Mouse (Mus musculus) lung, adult 2 months (tissue): ENCODE data around the gene Ints5. TPM values are rescaled to one million over a fixed set of nuclear protein-coding genes. Genes with fewer than 3 reads are reported as not detected.

ENCODE experiments used
- DNase-seq: peaks from one replicate; pipeline ENCODE4 v3.0.0; 2022
- H3K4me1 ChIP-seq: fragments of 200-500 bp; 2 replicates; pipeline ENCODE4 v1.6.1; 2011; ENCODE audit warnings: low read length; ENCODE audit not compliant: control insufficient read depth, insufficient read depth
- H3K4me3 ChIP-seq: fragments of 200-500 bp; replicated peaks from 2 replicates; pipeline ENCODE3; 2011; ENCODE audit warnings: low read depth, mild to moderate bottlenecking, control low read depth, low read length; ENCODE audit errors: extremely low read depth
- CTCF ChIP-seq: fragments of 200-500 bp; IDR thresholded peaks from 2 replicates; pipeline ENCODE4 v1.5.1; 2011; ENCODE audit warnings: mild to moderate bottlenecking, low read length, control low read depth; ENCODE audit not compliant: insufficient read depth
- POLR2A ChIP-seq: fragments of 200-500 bp; IDR thresholded peaks from 2 replicates; pipeline ENCODE4 v1.6.1; 2011; ENCODE audit warnings: low read depth, mild to moderate bottlenecking, control low read depth, low read length, borderline replicate concordance; ENCODE audit errors: extremely low read depth
- WGBS: fragments of 180-500 bp; shearing (Covaris S2); methylation state at CpG from one replicate; pipeline ENCODE4 v1.1.7; 2018; 5-methylcytosine and 5-hydroxymethylcytosine counted together
- polyA plus RNA-seq: library from polyadenylated mRNA; depleted of rRNA; stranded (reverse); fragments of >200 nt; gene quantifications from 2 replicates; pipeline ENCODE4 v1.2.3, GENCODE M21; 2012

Ints5 gene
- polyA plus RNA-seq, 1 experiment, result 22.2 TPM

DNA sequence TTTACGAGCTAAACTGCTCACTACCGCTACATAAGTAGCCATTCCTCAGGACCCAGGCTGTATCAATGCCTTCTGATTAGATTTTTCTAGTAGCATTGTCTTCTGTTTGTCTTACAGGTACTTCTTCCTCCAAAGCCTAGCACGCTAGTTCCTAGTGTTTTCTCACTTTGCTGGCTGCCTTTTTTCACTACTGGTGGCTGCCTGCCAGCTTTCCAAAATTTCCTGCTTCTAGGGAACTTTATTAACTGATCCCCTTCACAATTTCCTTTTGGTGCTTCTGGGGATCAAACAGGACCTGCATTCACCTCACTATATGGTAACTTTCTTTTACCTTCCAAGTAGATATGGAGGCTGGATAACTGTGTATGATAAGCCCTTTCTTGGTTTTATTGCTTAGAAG, 6.3 kb downstream of the Ints5 start:
- peaks cover 9% of the 10 kb centered on the region; the same call in 1 of the 2 replicates for H3K4me1 ChIP-seq
- no peak overlapping the region for H3K4me3 ChIP-seq
- WGBS, result 27% methylated on average over 3 of the region's 3 CpGs
- no peak for DNase-seq
- TF ChIP-seq POLR2A (no peak), CTCF (no peak)

DNA sequence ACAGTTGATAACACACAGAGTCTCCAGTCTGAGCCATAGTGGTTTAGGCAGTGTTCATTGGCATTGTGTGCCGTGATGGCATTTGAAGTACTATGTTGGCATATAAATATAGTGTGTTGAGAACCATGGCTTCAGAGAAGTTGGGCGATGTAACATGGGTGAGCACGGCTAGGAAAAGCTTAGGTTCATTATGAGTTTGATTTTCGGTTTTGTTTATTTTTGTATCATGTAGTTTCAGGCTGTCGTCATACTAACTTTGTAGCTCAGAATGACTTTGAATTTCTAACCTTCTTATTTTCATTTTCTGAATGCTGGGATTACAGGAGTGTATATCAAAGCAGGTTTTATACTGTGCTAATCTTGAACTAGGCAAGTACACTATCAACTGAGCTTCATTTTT, 10.6 kb downstream of the Ints5 start:
- WGBS, result 89% methylated on average over 5 of the region's 5 CpGs
- no peak for DNase-seq
- TF ChIP-seq CTCF, result no peak
- no peak for TF ChIP-seq POLR2A
- Histone ChIP-seq H3K4me1 (peaks cover 5% of the 10 kb centered on the region; the same call in 1 of the 2 replicates), H3K4me3 (no peak overlapping the region)

DNA sequence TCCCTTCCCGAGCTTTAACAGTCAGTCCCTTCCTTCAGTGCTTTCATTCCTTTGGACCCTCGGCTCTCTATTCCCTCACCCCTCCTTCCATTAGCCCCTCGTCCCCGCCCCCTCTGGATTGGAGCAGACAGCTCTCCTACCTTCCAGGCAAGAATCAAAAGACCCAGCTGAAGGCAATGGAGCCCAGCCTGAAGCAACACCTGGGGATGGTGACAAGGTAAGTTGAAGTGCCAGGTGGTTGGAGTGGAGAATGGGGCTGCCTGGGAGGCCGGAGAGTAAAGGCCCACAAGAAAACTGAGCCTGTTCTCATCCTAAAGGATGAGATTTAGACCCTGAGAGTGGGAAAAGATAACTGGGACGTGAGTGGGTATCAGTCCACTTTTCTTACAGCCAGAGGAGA, 15.7 kb downstream of the Ints5 start:
- no peak for TF ChIP-seq CTCF
- TF ChIP-seq POLR2A, result no peak
- Histone ChIP-seq H3K4me1 (no peaks in the 10 kb centered on the region), H3K4me3 (no peak overlapping the region)
- DNase-seq, result no peak
- 91% methylated on average over 6 of the region's 6 CpGs for WGBS

DNA sequence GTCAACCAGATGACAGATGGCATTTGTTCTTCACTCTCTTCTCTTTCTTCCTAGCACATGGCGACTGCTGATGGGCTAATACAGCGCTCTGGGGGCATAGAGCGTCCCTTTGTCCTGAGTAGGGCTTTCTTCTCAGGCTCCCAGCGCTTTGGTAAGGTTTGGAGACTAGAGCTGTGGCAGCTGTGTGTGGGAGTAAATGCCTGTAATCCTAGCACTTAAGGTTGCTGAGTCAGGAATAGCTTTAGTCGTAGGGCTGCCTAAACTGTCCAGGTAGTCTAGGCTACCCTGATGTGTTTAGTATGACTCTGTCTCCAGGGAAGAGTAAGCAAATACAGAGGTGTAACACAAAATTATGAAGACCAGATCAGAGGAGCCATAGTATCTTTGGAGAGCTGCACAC, 19.0 kb downstream of the Ints5 start:
- TF ChIP-seq POLR2A, result no peak
- TF ChIP-seq CTCF, result no peak
- no peaks in the 10 kb centered on the region for H3K4me1 ChIP-seq
- DNase-seq, result no peak
- H3K4me3 ChIP-seq, result no peak overlapping the region
- whole genome bisulfite sequencing, result 97% methylated on average over 5 of the region's 5 CpGs

DNA sequence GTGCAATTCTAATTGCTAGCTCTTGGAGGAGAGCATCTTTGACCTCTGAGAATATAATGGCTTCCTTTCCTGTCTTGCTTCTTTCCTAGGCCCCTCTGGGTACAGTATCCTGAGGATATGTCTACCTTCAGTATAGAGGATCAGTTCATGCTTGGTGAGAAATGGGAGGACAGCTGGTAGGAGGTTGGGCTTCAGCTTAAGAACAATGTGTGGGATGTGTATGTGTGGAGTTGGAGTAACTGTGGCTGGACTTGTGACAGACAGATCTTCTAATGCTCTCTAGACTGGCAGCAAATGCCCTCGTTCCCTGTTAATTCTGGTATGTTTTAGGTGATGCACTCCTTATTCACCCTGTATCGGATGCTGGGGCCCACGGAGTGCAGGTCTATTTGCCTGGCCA, 21.4 kb downstream of the Ints5 start:
- DNase-seq, result no peak
- no peaks in the 10 kb centered on the region for H3K4me1 ChIP-seq
- TF ChIP-seq POLR2A (no peak), CTCF (no peak)
- WGBS, result 96% methylated on average over 3 of the region's 3 CpGs
- H3K4me3 ChIP-seq, result no peak overlapping the region

DNA sequence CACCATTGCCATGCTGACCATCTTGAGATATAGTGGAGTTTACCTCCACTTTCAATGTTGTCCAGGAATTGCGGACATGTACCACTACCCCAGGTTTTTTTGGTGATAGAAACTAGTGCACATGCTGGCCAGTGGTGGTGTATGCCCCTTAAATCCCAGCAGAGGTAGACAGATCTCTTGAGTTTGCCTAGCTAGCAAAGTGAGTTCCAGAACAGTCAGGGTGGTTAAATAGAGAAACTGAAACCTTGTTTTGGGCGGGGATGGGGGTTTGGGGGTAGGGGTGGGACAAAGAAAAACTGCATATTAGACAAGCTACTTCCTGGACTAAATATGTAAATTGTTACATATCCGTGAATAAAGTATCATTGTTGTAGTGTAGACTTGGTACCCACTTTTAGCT, 26.2 kb downstream of the Ints5 start:
- TF ChIP-seq POLR2A, result no peak
- TF ChIP-seq CTCF, result no peak
- H3K4me3 ChIP-seq, result no peak overlapping the region

DNA sequence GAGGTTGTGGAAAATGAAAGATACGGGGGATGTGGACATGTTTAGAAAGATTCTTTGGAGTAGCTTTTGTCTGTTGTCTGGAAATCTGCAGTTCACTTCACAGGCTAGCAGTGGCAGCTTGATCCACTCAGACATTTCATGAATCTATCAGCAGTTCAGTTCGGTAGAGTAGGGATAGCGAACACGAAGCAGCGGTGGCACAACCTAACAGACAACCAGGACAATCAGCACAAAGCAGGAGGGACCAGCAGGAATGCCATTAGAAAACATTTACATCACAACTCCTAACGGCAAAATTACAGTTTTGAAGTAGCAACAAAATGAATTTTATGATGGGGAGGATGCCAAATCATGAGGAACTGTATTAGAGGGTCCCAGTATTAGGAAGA, 26.9 kb downstream of the Ints5 start:
- TF ChIP-seq CTCF (no peak), POLR2A (no peak)
- no peak for DNase-seq
- H3K4me1 ChIP-seq, result peaks cover 5% of the 10 kb centered on the region
- H3K4me3 ChIP-seq, result no peak overlapping the region
- 68% methylated on average over 6 of the region's 6 CpGs for WGBS

More for the DNA sequence above, 26.2 kb downstream of the Ints5 start:
- WGBS, result 85% methylated on average over 3 of the region's 3 CpGs
- peaks cover 5% of the 10 kb centered on the region for H3K4me1 ChIP-seq
- DNase-seq, result no peak

DNA sequence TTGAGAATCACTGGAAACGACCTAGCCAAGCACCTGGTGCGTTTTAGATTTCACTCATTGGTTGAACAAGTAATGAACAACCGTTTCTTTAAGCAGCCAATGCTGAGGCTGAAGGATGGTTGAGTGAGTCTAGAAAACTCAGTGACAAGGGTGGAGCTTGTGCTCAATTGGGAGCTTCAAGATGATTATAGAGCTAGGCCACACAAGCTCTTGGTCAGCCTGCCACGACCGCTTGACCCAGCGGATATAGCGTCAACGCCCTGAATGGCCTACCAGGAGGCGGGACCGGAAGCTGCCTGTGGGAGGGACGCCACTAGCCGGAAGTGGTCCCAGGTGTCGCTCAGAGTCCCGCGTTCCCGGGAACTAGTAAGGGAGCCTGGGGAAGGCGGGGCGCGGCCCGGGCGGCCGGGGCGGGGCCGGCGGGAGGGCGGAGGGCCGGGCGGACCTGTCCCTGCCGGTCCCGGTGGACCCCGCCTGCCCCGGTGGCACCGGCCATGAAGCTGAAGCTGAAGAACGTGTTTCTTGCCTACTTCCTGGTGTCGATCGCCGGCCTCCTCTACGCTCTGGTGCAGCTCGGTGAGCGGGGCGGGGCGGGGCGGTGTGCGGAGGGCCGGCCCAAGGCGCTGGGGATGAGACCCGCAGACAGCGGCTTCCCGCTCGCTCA, 27.4 kb downstream of the Ints5 start, which contains the start of gene B3gat3:
TSS of gene B3gat3 (plus strand) at position 302 of the 664 bp plus-strand sequence.
- DNase-seq, result peak; percentile 97
- H3K4me3 ChIP-seq, result peak within 1 kb of the TSS; percentile 79
- H3K4me1 ChIP-seq, result peaks cover 5% of the 10 kb centered on the region
- 2% methylated on average over 50 of the region's 50 CpGs for WGBS
- peak; percentile 96 for TF ChIP-seq POLR2A
- no peak for TF ChIP-seq CTCF

DNA sequence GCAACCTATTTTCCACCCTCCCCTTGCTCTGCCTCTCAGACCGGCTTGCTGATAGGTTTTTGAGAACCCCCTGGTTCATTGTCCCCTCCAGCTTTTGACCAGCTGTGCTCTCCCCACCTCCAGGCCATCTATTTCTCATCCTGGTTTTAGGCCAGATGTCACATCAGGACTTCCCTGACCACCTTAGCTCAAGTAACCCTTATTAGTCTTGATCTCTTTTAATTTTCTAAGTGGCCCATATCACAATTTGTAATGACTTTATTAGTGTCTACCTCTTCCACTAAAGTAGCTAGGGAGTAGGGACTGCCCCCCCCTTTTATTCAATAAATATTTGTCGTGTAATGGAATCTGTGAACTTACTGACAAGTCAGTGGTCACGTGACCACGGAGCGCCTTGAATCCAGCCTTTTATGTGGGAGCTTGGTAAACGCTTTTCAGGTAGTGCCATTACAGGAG, 28.1 kb downstream of the Ints5 start:
- TF ChIP-seq POLR2A, result no peak
- no peak for TF ChIP-seq CTCF
- no peak for DNase-seq
- H3K4me1 ChIP-seq, result peaks cover 5% of the 10 kb centered on the region
- H3K4me3 ChIP-seq, result peak overlapping the region; percentile 79
- WGBS, result 2% methylated on average over 6 of the region's 6 CpGs

DNA sequence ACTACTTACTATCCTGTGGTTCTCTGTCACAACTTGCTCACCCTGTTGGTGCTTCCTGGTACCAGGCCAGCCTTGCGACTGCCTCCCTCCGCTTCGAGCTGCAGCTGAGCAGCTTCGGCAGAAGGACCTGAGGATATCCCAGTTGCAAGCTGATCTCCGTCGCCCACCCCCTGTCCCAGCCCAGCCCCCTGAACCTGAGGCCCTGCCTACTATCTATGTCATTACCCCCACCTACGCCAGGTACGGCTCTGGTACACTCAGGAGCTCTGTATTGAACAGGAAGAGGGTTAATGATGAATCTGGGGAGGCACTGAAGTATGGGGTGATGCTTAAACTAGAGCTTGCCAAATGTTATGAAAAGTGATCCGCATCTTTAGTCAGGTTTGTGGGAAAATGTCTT, 28.9 kb downstream of the Ints5 start:
- no peak for DNase-seq
- 70% methylated on average over 9 of the region's 9 CpGs for WGBS
- H3K4me1 ChIP-seq, result peaks cover 5% of the 10 kb centered on the region
- TF ChIP-seq CTCF (no peak), POLR2A (no peak)
- H3K4me3 ChIP-seq, result no peak overlapping the region

DNA sequence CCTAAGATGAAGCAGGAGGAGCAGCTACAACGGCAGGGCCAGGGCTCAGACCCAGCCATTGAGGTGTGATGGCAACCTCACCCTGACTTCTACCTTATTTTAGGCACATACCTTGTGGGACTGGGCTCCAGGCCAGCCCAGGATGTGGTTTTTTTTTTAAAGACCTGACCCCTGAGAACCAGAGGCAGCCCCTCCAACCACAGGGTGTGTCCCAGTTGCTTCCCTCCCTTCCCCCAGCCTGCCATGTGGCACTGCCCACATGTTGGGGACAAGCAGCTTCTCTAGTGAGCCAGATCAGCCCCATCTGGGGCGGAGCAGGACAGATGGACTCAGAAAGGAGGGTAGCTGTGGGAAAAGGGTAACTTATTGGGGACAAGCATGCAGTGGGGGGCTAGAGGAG, 34.0 kb downstream of the Ints5 start:
- Histone ChIP-seq H3K4me3 (no peak overlapping the region), H3K4me1 (peaks cover 9% of the 10 kb centered on the region)
- DNase-seq, result no peak
- no peak for TF ChIP-seq POLR2A
- TF ChIP-seq CTCF, result no peak
- 80% methylated on average over 2 of the region's 2 CpGs for WGBS
